In the genomic region with DNA sequence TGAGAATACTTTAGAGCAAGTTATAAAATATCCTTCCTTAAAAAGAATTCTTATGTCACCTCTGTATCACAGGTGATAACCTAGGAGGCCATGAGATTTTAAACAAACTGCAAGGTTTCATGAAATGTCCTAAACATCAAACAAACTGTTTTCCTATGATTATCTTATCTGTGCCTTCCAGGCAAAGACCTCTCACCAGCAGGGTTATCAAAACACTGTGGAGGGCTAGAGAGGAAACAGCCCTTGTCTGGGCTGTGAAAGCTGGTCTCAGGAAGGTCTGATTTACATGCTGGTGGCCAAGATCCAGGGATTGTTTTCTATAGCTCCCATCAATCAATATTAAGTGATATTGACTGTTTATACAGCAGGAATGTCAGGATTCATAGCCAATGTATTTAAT, we compare ENCODE assay signal across 20 mouse cellular contexts. TPM values are rescaled to one million over a fixed set of nuclear protein-coding genes. Genes with fewer than 3 reads are reported as not detected.
DNase-seq lines count a peak whose midpoint lies in the region; ATAC-seq and TF ChIP-seq lines count a peak whose summit lies in the region.
"Had no signal": no experiment of that assay in that cellular context is flagged by ENCODE, and none has a peak within 500 bp of the region (broad histone marks: within the 10 kb centered on the region; RNA-seq: fewer than 3 reads in every experiment).

No protein-coding gene starts in this region.

- no peaks in the 10 kb centered on the region for H3K9me3 ChIP-seq in forebrain, embryonic 11.5 days (ENCODE audit: control insufficient read depth, low read length)
- H3K9me3 ChIP-seq: G1E; heart, embryonic 10.5 days; limb, embryonic 15.5 days; megakaryocyte, embryonic 14.5 days had no signal

- H3K27ac ChIP-seq in kidney, adult 2 months (ENCODE audit: insufficient read depth, low read depth, low read length), result no peak overlapping the region
- H3K27ac ChIP-seq in forebrain, embryonic 11.5 days (ENCODE audit: low read depth, low read length), result no peak overlapping the region
- H3K27ac ChIP-seq: heart, embryonic 10.5 days; layer of hippocampus, adult 2 months; limb, embryonic 15.5 days; stomach, postnatal 0 days had no signal

- TF ChIP-seq CTCF in kidney, adult 2 months (conservative IDR thresholded peaks at IDR 0.05; ENCODE audit: insufficient read depth, insufficient read length, low read depth, low read length), result no peak

- H3K27me3 ChIP-seq in kidney, adult 2 months (replicated peaks; ENCODE audit: control insufficient read depth, insufficient read depth, low read length), result no peaks in the 10 kb centered on the region
- H3K27me3 ChIP-seq in forebrain, embryonic 11.5 days (ENCODE audit: control insufficient read depth, insufficient read depth, low read length), result no peaks in the 10 kb centered on the region
- H3K27me3 ChIP-seq: limb, embryonic 15.5 days; megakaryocyte, embryonic 14.5 days had no signal

- no peak overlapping the region for H3K4me2 ChIP-seq in forebrain, embryonic 11.5 days (ENCODE audit: low read depth, low read length, severe bottlenecking)
- H3K4me2 ChIP-seq: limb, embryonic 15.5 days had no signal

- ATAC-seq in megakaryocyte progenitor cell, adult 5-6 weeks (replicated peaks; ENCODE audit: poor library complexity), result peak; percentile 85
- no peak for ATAC-seq in forebrain, embryonic 11.5 days (replicated peaks; ENCODE audit: low FRiP score)
- ATAC-seq: forebrain, embryonic 16.5 days had no signal

- H3K9ac ChIP-seq in forebrain, embryonic 11.5 days (ENCODE audit: low read length), result no peak overlapping the region
- H3K9ac ChIP-seq: limb, embryonic 15.5 days had no signal

- H3K4me3 ChIP-seq in kidney, adult 2 months (ENCODE audit: insufficient read depth, low read depth, low read length), result no peak overlapping the region
- H3K4me3 ChIP-seq in forebrain, embryonic 11.5 days (ENCODE audit: low read depth, low read length), result no peak overlapping the region
- H3K4me3 ChIP-seq: heart, embryonic 10.5 days; layer of hippocampus, adult 2 months; limb, embryonic 15.5 days; megakaryocyte, embryonic 14.5 days had no signal

- no peak for TF ChIP-seq POLR2A in kidney, adult 2 months (IDR thresholded peaks at IDR 0.05; ENCODE audit: low read depth, low read length)

- no peaks in the 10 kb centered on the region for H3K4me1 ChIP-seq in kidney, adult 2 months (ENCODE audit: control insufficient read depth, insufficient read depth, low read length)
- no peaks in the 10 kb centered on the region for H3K4me1 ChIP-seq in forebrain, embryonic 11.5 days (replicated peaks; ENCODE audit: control insufficient read depth, insufficient read depth, low read length)
- H3K4me1 ChIP-seq: limb, embryonic 15.5 days had no signal

- DNase-seq in kidney, adult 2 months, result peak; percentile 5
- no peak for DNase-seq in kidney, adult 11 months
- DNase-seq in c-Kit-positive CD71-positive TER-119-negative erythroid progenitor cells, embryonic 14.5 days (ENCODE audit: low read depth), result peak; percentile 5
- peak; percentile 22 for DNase-seq in kidney, postnatal 10 days
- DNase-seq in forebrain, embryonic 11.5 days (ENCODE audit: low spot score), result no peak
- no peak for DNase-seq in thymus, postnatal 36 days
- DNase-seq: cerebellum, postnatal 14 days; gastrocnemius, postnatal 10 days; heart, postnatal 4 days; thymus, postnatal 4 days had no signal

- no peaks in the 10 kb centered on the region for H3K36me3 ChIP-seq in kidney, adult 2 months (ENCODE audit: control insufficient read depth, insufficient read depth, low read length)
- no peaks in the 10 kb centered on the region for H3K36me3 ChIP-seq in forebrain, embryonic 11.5 days (ENCODE audit: control insufficient read depth, insufficient read depth, low read length)
- H3K36me3 ChIP-seq: G1E; heart, embryonic 10.5 days; limb, embryonic 15.5 days had no signal

RNA-seq across cellular contexts. Expression of a gene that starts 46.4 kb away (rescaled TPM):
- polyA plus RNA-seq in kidney, adult 2 months (2012; rRNA removed), result 0.18 and 0.33 TPM in 2 replicates
- total RNA-seq in megakaryocyte progenitor cell, adult 5-6 weeks (2015), result not detected in 2 replicates
- not detected in 2 replicates for total RNA-seq in megakaryocyte progenitor cell, adult 5-6 weeks (2017)
- 18.6 and 19.7 TPM in 2 replicates for polyA plus RNA-seq in forebrain, embryonic 11.5 days (2014; fragmentation: Nextera tagmentation; extraction: Ambion mirVana)
- total RNA-seq: neutrophil, adult 5-6 weeks had no signal
- polyA plus RNA-seq: G1E; spleen, adult 2 months had no signal

Comparison
In these comparisons a context has a peak if more than half of its experiments do, and no peak if none do; other contexts are left out.
1. DNase-seq: peak in kidney, adult 2 months (single experiment), c-Kit-positive CD71-positive TER-119-negative erythroid progenitor cells, embryonic 14.5 days (single experiment) and kidney, postnatal 10 days (single experiment); none in kidney, adult 11 months (single experiment), forebrain, embryonic 11.5 days (single experiment) and thymus, postnatal 36 days (0 of 2).
2. RNA of a gene that starts 46.4 kb away (polyA plus RNA-seq): 18.6 to 19.7 TPM in forebrain, embryonic 11.5 days; 0.18 to 0.33 TPM in kidney, adult 2 months; every median in the first group is over 10 times any median in the second.